Mouse (Mus musculus) gastrocnemius, postnatal 4 days (tissue): ENCODE data around the gene Loxl3. TPM values are rescaled to one million over a fixed set of nuclear protein-coding genes. Genes with fewer than 3 reads are reported as not detected.
A peak's percentile ranks its signal among the peaks of the same experiment; 100 is the strongest.

ENCODE experiments used
- DNase-seq, 2 experiments: peaks; one replicate each; pipeline ENCODE4 v3.0.0; 2021 to 2022; ENCODE audit warnings: low spot score in 2 of 2, mixed read lengths in 2 of 2
- long read RNA-seq, 2 experiments: library from polyadenylated mRNA; stranded (forward); transcript quantifications; one replicate each; pipeline ENCODE4 v2.0.0; 2021
- total RNA-seq, 2 experiments: library from RNA; stranded (reverse); gene quantifications; 2 replicates each; pipeline ENCODE4 v1.2.3; 2021

The Loxl3 gene
- 10 to 100 TPM; 15.4 to 17.3 TPM for total RNA-seq
- long read RNA-seq, experiment 1, full-length matches to known transcripts = 19 of 30 reads
- long read RNA-seq, experiment 1, partial matches to known transcripts = 1 of 30 reads
- long read RNA-seq, experiment 1, other reads (novel, unspliced or antisense) = 10 of 30 reads
- long read RNA-seq, experiment 2, full-length matches to known transcripts = 18 of 40 reads
- long read RNA-seq, experiment 2, partial matches to known transcripts = 4 of 40 reads
- long read RNA-seq, experiment 2, other reads (novel, unspliced or antisense) = 18 of 40 reads

DNA sequence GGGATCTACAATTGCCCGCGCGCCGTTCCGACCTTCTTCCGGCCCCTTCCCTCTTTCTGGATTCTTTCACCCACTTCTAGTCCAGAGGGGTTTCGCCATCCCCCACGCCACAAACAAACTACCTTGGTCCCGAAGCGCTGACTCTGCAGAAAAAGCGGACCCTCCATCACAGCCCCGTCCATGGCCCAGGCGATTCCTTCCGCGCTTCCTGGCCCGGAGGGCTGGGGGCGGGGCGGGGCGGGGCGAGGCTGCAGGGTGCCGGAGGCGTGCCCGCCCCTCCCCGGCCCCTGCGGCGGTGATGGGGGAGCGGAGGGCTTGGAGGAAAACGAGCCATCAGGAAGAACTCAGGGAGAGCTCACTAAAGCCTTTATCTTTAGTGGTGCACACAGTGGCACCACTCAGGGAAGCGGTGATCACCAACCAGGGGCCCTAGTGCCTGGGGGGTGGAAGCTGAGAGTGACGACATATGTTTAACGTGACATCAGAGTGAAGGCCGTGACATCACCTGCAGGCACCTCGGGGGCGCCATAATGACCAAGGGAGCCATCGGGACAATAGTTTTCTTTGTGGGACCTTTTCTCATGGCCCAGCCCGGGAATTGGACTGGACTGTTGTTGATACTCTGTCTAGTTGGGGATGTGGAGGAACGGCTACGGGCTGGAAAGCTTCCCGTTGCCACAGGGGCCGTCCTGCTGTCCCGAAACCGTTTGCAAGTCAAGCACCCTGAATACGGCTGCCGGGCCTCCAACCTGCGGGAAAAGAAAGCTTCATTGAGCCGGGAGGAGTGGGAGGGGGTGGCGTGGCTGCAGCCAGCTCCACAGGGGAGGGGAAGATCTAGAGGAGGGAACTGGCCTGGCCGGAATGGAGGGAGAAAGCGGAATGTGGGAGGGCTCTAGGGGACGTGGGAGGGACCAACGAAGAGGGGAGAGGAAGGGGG lies at the start of gene Loxl3, which contains the start of gene Dok1:
Gene Loxl3 (plus strand): TSS at position 925 of the 937 bp plus-strand sequence.
Gene Dok1 (minus strand): TSS at position 223 of the 937 bp plus-strand sequence.
- peak; percentile 63 to 80 for DNase-seq

DNA sequence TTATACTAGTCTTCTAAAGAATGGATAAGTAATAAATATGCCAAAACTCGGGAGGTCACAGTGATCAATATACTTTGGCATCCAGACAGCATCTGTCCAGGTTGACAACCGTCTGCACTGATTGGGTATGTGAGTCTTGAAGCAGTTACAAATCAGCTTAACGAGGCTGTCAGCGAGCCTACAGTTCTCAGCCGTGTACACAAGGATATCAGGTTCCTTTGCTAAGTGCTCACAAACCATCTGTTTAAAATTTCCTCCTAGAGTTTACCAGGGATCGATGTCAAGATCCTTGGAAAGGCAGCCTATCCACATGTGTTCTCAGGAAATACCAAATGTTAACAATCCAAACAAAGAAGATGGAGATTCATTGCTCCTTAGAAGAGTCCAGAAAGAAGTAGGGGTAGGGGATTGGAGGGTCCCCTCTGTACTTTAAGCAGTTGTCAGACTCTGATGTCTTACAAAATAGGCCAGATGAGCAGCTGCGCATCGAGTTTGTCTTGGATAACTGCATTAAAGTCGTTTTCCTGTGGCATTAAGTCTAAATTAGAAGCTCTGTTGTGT lies 46.5 kb upstream of the Loxl3 start:
- DNase-seq = no peak

DNA sequence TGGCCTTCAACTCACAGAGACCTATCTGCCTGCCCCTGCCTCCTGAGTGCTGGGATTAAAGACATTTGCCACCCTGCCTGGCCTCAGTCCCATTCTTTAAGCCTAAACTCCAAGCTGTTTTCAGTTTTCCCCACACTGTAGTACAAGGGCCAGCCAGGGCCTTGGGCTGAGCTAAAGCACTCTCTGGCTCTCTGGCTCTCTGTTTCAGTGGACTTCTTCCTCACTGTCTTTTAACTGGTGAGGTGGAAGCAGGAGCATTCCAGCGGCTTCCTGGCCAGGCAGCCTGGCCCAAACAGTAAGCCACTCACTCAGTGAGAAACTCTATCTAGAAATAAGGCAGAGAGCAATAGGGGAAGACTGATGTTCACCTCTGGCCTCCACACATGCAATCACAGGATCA lies 40.3 kb upstream of the Loxl3 start:
- DNase-seq = no peak

DNA sequence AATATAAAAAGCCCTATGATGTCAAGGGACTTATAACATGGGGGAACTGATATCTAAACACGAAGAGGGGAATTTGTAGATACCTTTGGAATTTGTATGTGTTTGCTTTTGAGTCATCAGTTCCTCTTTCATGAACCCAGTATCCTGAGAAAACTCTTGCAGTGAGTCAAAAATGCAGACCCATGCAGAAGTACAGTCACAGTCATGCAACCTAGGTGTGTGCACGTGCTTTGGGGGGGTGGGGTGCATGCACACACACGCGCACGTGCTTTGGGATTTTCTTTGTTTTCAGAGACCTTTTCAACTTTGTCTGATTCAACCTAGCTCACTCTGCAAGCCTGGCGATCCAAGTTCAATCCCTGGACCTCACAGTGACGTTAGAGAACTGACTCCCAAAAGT lies 39.6 kb upstream of the Loxl3 start:
- DNase-seq = no peak

DNA sequence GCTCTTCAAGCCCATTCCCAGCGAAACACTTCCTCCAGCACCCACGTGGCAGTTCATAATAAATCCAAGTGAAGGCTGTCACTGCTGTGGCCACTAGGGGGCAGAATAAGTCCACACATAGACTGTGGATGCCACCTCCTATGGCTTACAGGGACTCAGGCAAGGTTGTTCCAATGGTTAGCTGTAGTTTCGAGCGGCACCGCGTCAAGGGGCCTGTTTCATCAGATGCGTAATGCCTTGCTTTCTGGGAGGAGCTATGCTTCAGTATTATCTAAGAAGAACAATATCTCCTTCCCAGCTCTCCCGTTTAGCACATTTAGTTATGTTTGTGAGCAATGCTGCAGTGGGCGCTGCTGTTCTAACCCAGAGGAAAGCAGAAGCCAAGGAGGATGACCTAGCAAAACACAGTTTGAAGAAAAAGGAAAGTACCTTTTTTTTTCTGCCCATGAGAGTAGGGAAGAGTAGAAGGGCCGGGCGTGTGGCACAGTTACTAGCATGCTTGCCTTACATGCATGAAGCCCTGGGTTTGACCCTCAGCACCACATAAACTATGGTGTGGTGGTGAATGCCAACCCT lies 37.1 kb upstream of the Loxl3 start:
- DNase-seq = peak; percentile 71 to 86

DNA sequence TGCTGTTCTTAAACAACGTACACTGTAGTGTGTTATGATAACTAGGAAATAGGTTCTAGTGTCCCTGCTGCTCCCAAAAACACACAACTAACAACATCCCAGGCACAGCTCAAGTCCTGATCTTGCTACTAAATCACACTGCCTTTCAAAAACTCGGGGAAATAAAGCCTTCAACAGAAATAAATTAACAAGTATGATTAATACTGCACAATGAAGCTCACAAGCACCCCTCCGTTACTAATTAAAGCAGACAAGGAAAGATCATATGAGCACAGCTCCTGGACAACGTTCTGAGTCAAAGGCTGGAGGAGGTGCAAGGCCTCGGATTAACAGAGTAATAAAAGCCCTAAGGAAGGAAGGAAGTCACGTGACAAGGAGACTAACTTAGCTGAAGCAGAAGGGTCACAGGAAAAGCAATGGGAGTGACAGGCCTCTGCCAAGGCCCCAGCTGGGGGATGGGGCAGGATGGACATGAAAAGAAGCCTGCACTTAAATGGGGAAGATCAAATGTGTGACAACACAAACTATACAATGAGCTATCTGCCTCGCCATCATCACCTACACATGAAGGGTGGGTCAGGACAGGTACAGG lies 36.4 kb upstream of the Loxl3 start:
- no peak for DNase-seq

DNA sequence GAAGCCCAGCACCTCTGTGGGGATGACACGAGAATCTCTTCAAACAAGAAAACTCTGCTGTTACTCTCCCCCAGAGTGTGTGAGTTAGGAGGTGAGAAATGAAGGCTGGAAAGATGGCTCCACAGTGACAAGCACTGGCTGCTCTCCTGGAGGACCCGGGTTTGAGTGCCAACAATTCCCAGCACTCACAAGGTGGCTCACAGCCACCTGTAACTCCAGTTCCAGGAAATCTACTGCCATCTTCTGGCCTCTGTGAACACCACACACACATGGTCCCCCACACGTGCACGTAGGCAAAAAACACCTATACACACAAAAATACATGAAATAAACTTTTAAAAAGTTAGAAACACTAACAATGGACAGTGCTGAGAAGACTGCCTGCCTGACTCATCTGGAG lies 35.6 kb upstream of the Loxl3 start:
- no peak for DNase-seq

DNA sequence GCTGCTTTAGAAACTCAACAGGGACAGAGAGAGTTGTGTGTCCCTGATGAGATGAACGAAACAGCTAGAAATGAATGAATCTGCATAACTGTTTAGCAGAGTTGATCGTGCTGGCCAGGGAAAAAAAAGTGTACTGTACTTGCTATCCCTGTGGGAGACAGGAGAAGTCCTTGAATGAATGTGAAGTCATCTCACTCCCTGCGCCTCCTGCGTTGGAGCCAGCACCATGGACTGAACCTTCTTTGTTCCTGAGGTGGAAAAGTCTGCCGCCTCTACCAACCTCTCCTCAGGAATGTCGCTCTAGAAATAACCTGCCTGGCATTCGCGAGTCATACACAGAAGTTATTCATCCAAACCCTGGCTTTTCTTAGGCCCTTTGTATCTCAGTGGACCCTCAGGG lies 34.0 kb upstream of the Loxl3 start:
- no peak for DNase-seq

DNA sequence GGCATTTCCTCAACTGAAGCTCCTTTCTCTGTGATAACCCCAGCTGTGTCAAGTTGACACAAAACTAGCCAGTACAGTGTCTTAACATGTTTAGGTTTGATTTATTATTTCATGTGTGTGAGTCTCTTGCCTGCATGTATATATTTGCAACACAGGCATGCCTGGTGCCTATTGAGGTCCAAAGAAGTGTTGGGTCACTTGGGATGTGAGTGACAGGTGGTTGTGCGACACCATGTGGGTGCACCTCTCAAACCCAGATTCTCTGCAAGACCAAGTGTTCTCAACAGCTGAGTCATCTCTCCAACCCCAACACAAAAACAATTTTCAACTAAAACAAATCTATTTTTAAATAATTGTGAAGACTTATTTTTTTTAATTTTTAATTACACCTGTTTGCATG lies 30.9 kb upstream of the Loxl3 start:
- no peak for DNase-seq

DNA sequence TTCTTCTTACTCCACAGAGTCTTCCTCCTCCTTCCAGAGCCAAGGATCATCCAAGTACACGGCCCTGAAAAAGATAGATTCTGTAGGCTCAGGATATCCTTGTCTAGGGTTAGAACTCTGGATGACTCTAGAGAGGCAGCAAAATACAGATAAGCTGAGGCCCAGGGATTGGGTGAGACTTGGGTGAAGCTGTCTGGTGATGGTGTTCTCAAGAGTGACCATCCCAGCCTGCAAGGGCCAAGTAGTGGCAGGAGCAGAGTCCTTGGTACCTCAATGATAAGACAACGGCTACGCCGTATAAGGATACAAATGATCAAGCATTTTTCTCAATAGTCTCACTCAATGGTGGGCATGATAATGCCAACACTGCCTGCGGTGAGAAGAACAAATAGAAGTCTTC lies 30.1 kb upstream of the Loxl3 start:
- no peak for DNase-seq

DNA sequence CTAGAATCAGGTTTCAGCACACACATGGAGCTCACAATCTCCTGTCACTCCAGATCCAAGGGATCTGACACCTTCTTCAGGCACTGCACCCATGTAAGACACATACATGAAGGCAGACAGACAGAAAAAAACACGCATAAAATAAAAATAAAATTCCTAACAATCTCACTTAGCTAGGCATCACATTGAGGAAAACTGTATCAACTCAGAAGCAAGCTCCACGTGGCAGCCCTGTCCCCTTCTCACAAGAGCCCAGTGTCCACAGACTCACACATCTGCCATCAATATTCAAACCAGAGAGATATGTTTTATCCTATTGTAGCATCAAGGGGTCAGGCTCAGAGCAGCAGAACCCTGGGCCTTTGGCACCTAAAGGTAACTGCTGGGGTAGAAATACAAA lies 29.7 kb upstream of the Loxl3 start:
- DNase-seq = no peak

DNA sequence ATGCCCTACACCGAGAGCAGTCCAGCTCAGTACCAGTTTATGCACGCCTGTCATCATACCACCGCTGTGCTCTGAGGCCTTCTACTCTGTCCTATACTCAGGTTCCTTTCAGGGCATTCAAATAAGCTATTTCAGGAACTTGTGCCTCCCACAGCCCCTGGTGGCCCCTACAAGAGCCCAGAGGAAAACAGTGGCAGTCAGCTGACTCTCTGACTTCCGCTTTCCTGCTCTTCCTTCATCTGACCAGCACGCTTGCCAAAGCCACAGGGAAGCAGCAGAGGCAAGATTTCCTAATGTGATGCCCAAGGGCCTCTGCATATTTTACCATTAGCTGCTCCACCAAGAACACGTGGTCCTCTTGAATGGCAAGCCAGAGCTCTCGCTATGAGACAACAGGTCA lies 29.1 kb upstream of the Loxl3 start:
- DNase-seq = no peak

DNA sequence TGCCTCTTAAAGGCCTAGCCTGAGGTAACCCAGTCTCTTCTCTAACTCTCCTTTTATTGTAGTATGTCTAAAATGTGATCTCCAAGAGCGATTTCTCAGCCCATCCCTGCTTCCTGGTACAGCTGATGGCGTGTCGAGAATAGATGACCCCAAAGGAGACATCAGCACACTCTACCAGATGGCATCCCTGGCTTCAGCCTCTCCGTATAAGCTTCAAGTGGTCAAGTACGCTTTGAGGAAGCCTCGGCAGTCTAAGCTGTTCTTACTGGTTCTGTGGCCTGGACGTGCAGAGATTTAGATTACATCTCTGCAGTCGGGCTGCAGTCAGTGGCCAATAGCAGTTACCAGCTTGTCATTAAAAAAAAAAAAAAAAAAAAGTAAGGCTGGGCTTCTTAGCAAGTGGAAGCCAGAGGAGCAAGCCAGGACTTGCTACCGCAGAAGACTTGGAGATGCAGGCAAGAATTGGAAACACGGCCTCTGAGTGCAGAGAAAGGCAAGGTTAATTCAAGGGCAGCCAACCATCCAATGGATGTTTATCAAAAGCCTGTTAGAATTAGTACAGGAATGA lies 28.4 kb upstream of the Loxl3 start:
- DNase-seq = no peak

DNA sequence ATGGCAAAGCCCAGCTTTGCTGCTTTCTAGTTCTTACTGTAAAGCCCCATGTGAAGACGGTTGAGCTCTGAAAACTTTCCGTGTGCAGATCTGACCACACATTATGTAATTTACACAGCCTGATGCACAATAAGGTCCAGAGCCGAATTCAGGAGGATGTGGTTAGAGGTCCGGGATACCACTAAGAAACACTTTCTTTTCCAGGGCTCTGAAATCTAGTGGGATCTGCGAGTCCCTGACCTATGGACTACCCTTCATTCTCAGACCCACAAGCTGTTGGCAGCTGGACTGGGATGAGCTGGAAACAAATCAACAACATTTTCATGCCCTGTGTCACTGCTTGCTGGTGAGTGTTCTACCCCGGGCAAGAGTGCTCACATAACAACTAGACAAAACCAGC lies 27.9 kb upstream of the Loxl3 start:
- no peak for DNase-seq

DNA sequence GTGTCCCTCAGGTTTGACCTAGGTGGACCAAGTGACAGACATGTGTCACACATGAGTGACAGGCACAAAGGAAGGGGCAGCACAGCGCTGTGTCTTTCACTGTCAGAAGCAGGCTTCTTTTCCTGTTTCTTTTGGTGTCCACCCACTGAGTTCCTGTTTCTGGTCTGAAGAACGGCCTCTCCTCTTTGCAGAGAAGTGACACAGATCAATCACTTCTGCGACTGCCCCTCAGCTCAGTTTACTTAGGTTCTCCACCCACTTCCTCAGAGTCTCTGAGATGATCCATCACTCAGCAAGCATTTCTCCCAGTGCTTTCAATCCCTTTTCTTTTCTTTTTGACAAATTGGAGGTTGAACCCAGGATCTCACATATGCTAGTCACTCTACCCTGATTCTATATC lies 25.3 kb upstream of the Loxl3 start:
- no peak for DNase-seq

DNA sequence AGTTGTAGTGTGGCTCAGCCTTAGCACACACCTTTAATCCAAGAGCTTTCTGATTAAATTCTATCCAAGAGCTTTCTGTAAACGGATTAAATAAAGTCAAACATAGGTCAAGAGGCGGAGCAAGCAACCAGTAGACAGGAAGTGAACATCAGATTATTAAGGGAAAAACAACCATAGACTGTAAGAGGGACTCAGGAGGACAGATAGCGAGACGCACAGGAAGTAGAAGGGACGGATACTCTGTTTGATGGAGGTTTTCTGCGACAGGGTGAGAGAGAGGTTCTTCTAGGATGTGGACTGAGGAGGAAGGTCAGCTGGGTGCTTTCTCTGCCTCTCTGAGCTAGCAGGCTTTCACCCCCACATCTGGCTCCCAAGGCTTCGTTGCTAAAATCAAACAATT lies 24.0 kb upstream of the Loxl3 start:
- DNase-seq = no peak

DNA sequence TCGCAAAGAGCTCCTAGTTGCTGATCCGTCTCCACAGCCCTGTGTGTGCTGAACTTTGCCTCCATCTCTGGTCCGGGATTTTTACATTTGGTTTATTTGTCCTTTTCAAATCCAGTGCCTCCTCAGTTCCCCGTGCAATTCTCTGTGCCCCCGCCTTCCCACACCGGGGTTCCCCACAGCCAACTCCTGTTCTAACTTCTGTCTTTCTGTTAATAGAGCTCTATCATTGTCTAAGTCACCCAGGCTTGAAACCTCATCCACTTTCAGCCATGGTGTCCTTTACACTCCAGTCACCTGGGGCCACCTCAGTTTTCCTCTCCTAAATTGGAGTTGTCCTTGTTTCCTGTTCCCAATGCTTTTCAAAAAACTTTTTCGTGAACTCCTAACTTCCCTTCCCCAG lies 22.7 kb upstream of the Loxl3 start:
- DNase-seq = no peak

DNA sequence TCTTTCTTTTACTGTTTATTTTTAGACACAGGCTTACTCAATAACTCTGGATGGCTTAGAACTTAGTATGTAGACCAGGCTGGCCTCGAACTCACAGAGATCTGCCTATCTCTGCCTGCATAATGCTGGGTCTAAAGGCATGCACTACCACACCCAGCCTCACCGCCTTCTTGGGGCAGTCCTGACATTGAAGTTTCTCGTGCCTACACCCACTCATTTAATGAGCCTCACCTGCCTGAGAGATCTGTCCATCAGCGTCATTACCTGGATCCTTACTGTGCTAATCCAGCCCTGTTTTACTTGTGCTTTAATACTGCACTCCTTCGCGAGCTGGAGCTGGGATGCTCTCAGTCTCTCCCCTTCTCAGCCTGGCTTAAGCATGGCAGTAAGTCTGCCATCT lies 22.2 kb upstream of the Loxl3 start:
- DNase-seq = no peak

DNA sequence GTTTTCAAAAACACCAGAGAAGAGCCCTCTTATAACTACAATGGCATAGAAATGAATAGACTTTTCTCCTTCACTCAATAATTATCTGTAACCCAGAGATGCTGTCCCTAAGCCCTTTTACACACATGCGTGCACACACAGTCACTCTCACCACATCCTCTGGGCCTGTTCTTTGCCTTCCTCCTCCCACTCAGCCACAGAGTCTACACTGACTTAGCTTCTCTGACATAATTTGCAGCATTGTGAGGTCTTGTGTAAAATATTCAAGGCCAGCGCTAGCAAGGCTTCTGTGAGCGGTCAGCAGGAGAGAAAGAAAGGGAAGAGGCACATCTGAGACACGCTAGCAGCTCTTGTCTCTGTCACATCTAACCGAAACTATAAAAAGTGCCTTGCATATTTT lies 20.5 kb upstream of the Loxl3 start:
- DNase-seq = no peak

DNA sequence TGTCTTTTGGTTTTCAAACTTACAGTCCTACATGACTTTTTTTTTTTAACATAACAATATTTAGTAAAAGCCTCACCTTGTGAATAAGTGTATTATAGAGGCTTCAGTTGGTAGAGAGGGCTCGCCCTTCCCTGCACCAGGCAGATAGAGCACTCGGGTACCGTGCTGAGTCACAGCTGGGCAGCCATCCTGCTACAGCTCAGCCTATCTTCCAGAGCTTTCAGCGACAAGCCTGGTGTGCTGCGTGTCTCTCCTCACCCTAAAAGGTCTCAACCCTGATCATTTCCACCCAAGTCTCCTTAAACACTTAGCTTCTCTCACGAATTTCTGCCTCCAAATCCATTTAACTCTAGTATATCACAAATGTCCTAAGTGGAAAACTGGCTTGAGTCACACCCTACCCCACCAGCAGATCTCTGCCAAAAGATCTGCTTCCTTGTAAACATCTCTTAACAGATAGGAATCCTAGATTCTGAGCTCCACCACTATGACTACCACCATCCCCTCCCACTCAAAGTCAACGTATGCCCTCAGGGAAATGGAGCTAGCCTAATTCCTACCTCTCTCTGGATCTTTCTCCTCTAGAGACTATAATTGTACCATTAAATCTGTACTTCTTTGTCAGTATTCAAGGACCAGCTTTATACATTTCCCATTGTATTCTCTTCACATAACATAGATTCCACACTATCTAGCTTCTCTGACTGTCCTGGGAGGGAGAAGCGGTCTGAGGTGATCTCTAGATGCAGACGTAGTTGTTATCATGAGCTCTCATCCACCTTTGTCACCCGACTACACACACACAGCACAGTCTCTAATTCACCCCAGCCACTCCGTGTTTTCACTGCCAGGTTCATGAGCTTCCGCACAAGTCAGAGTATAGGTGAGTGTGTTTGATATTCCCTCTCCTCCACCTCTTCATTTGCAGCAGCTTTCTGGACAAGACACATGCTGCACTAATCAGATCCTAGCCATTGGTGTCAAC lies 19.2 kb upstream of the Loxl3 start:
- DNase-seq = no peak
